Mouse (Mus musculus) cortical plate, adult 2 months (tissue): ENCODE measurements at regions not wholly inside any gene's neighbourhood (a gene's known extent, or its start where the extent isn't known, plus 50 kb on each side); places are given as distances from the start of the nearest gene placed in this dataset.

Source experiments
- CTCF ChIP-seq: fragments of 200-500 bp; IDR thresholded peaks from 2 replicates; pipeline ENCODE4 v1.5.1; 2011; ENCODE audit warnings: mild to moderate bottlenecking, control low read depth, low read length; ENCODE audit not compliant: insufficient read depth; ENCODE audit errors: extremely low read depth
- POLR2A ChIP-seq: fragments of 200-500 bp; IDR thresholded peaks from 2 replicates; pipeline ENCODE4 v1.6.1; 2011; ENCODE audit warnings: mild to moderate bottlenecking, low read length, control low read depth; ENCODE audit not compliant: insufficient read depth; ENCODE audit errors: extremely low read depth

DNA sequence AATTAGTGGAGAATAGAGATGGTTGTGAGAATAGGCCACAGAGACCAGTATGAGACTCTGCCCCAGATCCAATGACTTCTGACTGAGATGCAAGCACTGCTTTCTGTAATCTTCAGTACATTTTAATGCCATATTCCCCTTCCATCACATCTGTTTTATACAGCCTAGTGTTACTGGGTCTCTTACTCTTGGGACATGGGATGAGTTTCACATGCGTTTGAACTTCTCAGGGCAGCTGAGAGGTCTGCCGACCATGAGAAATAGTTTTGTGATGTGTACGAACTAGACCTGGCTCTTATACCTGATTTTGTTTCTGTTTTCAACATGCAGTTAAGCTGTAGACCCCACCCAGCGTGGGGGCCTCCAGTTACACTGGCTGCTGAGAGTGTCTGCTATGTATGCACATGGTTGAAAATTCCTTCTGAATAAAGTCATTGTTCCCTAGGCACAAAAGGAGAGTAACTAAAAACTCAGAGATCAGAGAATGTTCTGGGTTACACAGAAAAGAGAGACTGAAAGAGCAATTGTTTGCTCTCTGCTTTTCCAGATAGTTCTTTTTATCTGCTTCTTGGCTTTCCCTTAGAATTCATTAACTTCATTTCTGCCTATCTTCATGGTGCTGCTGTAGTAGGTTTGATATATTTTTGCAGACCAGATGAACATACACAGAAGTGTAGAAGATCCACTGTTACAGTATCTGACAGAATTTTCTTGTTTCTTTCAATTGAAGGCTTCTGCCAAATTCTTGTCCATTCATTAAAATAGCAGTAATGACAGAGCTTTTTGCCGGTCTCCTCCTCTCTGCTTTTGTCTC, 359.2 kb downstream of the Ttll7 start:
- TF ChIP-seq POLR2A (no peak), CTCF (no peak)
